Mouse (Mus musculus) gastrocnemius, postnatal 36 days (tissue): ENCODE measurements around the gene Ncor2. TPM values are rescaled to one million over a fixed set of nuclear protein-coding genes. Genes with fewer than 3 reads are reported as not detected.

Experiments
- DNase-seq, 2 experiments: peaks; one replicate each; pipeline ENCODE4 v3.0.0; 2022
- intact Hi-C: fragments of 180-260 bp; cut with DNase I; formaldehyde crosslinking; loops from one replicate; pipeline ENCODE4 v1.15.1; 2025
- total RNA-seq, 2 experiments: library from RNA; stranded (reverse); gene quantifications; 2 replicates each; pipeline ENCODE4 v1.2.3; 2021

The Ncor2 gene
- total RNA-seq, 2 experiments from 2014 or later, result 102 to 112 TPM

- no peak for DNase-seq
- intact Hi-C loops, result loop anchor here (2.0 kb wide), 1 partner anchor 103 kb away; no protein-coding TSS in a partner anchor
These were observed 167.4 kb downstream of the Ncor2 start for GRCm38 (mm10) chr5:125011628-125012027.

- DNase-seq, result no peak
- intact Hi-C loops, result no loop called here
These were observed 167.9 kb downstream of the Ncor2 start for GRCm38 (mm10) chr5:125011166-125011565.

- DNase-seq, result no peak
- intact Hi-C loops, result no loop called here
These were observed 172.1 kb downstream of the Ncor2 start for GRCm38 (mm10) chr5:125006896-125007295.

GRCm38 (mm10) chr5:125005871-125006652 is 173.0 kb downstream of the Ncor2 start:
- intact Hi-C loops, result no loop called here
- no peak for DNase-seq

- intact Hi-C loops, result no loop called here
- no peak for DNase-seq
These were observed 175.2 kb downstream of the Ncor2 start for GRCm38 (mm10) chr5:125003873-125004255.

GRCm38 (mm10) chr5:125002969-125003872 is 175.8 kb downstream of the Ncor2 start, which contains the start of gene Rflna:
Gene Rflna (plus strand): TSS chr5:125003221.
- intact Hi-C loops, result no loop called here

GRCm38 (mm10) chr5:125000756-125001250 is 178.2 kb downstream of the Ncor2 start:
- DNase-seq, result no peak
- intact Hi-C loops, result no loop called here

More at GRCm38 (mm10) chr5:125002969-125003872, 175.8 kb downstream of the Ncor2 start, which contains the start of gene Rflna:
- no peak for DNase-seq

- intact Hi-C loops, result no loop called here
- no peak for DNase-seq
These were observed 181.1 kb downstream of the Ncor2 start for GRCm38 (mm10) chr5:124997913-124998312.

GRCm38 (mm10) chr5:124996816-124997215 is 182.2 kb downstream of the Ncor2 start:
- no peak for DNase-seq
- intact Hi-C loops, result no loop called here

- intact Hi-C loops, result no loop called here
- no peak for DNase-seq
These were observed 186.1 kb downstream of the Ncor2 start for GRCm38 (mm10) chr5:124992891-124993290.

- no peak for DNase-seq
- intact Hi-C loops, result no loop called here
These were observed 186.7 kb downstream of the Ncor2 start for GRCm38 (mm10) chr5:124992323-124992722.

- intact Hi-C loops, result no loop called here
- DNase-seq, result no peak
These were observed 189.3 kb downstream of the Ncor2 start for GRCm38 (mm10) chr5:124989724-124990123.

GRCm38 (mm10) chr5:124986656-124987055 is 192.4 kb downstream of the Ncor2 start:
- intact Hi-C loops, result no loop called here
- no peak for DNase-seq

- DNase-seq, result no peak
- intact Hi-C loops, result no loop called here
These were observed 192.8 kb downstream of the Ncor2 start for GRCm38 (mm10) chr5:124986222-124986621.

GRCm38 (mm10) chr5:124969790-124970189 is 209.2 kb downstream of the Ncor2 start:
- no peak for DNase-seq
- intact Hi-C loops, result no loop called here

Other genes starting within 250 kb of the Ncor2 start
- under 1 TPM in 1 of 2 experiments, not detected in 1; 0.15 TPM for gene Rflna, start 176.0 kb downstream of the Ncor2 start, total RNA-seq
- gene Scarb1, start 161.9 kb upstream of the Ncor2 start, total RNA-seq, result 10 to 100 TPM; 20.3 to 20.5 TPM
- under 1 TPM in 1 of 2 experiments, not detected in 1; 0.20 TPM for gene Gm10382, start 210.1 kb upstream of the Ncor2 start, total RNA-seq
- gene Ubc, start 211.0 kb upstream of the Ncor2 start, total RNA-seq, result 1,000 to 10,000 TPM; 1,061 to 1,578 TPM